Mouse (Mus musculus) hematopoietic stem cell, adult 5-6 weeks (primary cell): ENCODE measurements at regions not wholly inside any gene's neighbourhood (a gene's known extent, or its start where the extent isn't known, plus 50 kb on each side); places are given as distances from the start of the nearest gene placed in this dataset.

Experiments used
- ATAC-seq, 2 experiments: fragments of 125-278 bp in 1 of 2; replicated peaks in 1 of 2; 2 replicates each; pipeline ENCODE4 v1.8.0; 2016 to 2017; ENCODE audit warnings: inconsistent platforms in 2 of 2, mild to moderate bottlenecking in 2 of 2, moderate number of reproducible peaks in 2 of 2, low read depth in 1 of 2, moderate TSS enrichment in 1 of 2; ENCODE audit not compliant: low FRiP score in 2 of 2, poor library complexity in 2 of 2, severe bottlenecking in 2 of 2, insufficient read depth in 1 of 2, low TSS enrichment in 1 of 2

DNA sequence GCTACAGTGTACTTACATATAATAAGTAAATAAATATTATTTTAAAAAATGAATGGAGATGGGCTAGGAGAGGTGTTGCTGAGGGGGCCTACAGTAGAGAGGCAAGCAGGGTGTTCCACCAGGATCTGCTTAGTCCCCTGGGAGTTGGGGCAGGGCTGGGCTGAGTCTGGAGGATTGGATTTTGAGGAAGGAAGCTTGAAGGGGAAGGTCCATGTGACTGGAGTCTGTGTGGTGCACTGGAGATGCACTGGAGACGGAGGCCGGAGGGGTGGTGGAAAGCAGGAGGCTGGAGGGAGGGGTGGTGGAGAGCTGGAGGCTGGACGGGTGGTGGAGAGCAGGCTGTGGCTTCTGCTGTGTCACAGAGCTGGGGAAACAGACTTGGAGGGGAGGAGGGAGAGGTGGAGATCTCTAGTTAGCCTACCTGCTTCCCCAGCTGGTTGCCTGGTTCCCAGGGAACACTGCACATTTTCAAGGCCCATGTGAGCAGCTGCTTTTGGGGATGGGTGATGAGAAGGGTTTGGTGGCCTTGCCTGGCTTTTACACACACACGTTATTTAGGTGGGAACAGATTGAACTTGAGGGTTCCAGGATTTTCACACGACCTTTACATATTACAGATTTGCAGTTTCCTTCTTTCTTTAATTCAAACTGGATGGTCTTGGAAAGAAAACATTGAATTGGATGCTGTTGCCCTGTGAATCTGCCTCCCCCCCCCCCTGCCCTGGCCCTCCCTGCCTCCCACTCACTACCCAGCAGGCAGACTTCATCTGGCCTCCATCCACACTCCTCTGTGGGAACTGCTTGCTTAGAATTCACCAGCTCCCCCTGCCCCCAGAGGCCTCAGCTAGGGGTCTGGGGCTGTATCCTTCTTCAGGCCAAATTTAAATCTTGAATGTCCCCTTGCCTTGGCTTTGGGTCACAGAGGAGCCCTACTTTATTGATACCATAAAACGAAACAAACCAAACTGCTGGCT, 51.7 kb upstream of the Slc35c1 start:
- ATAC-seq: 0 out of 4 replicates have a peak, but pooled peaks of 1 of the 2 experiments have one; percentile 17
